Mouse (Mus musculus) lung, adult 2 months (tissue): ENCODE data around the gene Tbrg4.

Experiments used
- CTCF ChIP-seq: fragments of 200-500 bp; IDR thresholded peaks from 2 replicates; pipeline ENCODE4 v1.5.1; 2011; ENCODE audit warnings: mild to moderate bottlenecking, low read length, control low read depth; ENCODE audit not compliant: insufficient read depth
- POLR2A ChIP-seq: fragments of 200-500 bp; IDR thresholded peaks from 2 replicates; pipeline ENCODE4 v1.6.1; 2011; ENCODE audit warnings: low read depth, mild to moderate bottlenecking, control low read depth, low read length, borderline replicate concordance; ENCODE audit errors: extremely low read depth

GRCm38 (mm10) chr11:6596205-6596604, 29.7 kb downstream of the Tbrg4 start:
- TF ChIP-seq CTCF (no peak), POLR2A (no peak)
